Mouse (Mus musculus) left cerebral cortex, adult 2 months (tissue): Measurements from ENCODE around the gene Bahd1. TPM values are rescaled to one million over a fixed set of nuclear protein-coding genes. Genes with fewer than 3 reads are reported as not detected.
A peak's percentile ranks its signal among the peaks of the same experiment; 100 is the strongest.

ENCODE experiments used
- DNase-seq, 2 experiments: peaks; one replicate each; pipeline ENCODE4 v3.0.0; 2021 to 2022; ENCODE audit warnings: low spot score in 2 of 2, mixed read lengths in 1 of 2; ENCODE audit errors: extremely low spot score in 1 of 2
- H3K27ac ChIP-seq: fragments of 200-600 bp; 2 replicates; pipeline ENCODE4 v1.8.1; 2022
- H3K4me3 ChIP-seq: fragments of 200-600 bp; 2 replicates; pipeline ENCODE4 v1.8.1; 2022
- CTCF ChIP-seq: fragments of 200-600 bp; IDR thresholded peaks from 2 replicates; pipeline ENCODE4 v1.8.1; 2022; ENCODE audit warnings: antibody characterized with exemption, mild to moderate bottlenecking, moderate library complexity
- intact Hi-C: fragments of 180-260 bp; cut with DNase I; formaldehyde crosslinking; loops from one replicate; pipeline ENCODE4 v1.15.1; 2025
- total RNA-seq, 2 experiments: library from RNA; stranded (reverse); gene quantifications; 2 replicates each; pipeline ENCODE4 v1.2.3; 2021

Gene Bahd1
- total RNA-seq, 2 experiments from 2014 or later, result 52.2 to 58.1 TPM

DNA sequence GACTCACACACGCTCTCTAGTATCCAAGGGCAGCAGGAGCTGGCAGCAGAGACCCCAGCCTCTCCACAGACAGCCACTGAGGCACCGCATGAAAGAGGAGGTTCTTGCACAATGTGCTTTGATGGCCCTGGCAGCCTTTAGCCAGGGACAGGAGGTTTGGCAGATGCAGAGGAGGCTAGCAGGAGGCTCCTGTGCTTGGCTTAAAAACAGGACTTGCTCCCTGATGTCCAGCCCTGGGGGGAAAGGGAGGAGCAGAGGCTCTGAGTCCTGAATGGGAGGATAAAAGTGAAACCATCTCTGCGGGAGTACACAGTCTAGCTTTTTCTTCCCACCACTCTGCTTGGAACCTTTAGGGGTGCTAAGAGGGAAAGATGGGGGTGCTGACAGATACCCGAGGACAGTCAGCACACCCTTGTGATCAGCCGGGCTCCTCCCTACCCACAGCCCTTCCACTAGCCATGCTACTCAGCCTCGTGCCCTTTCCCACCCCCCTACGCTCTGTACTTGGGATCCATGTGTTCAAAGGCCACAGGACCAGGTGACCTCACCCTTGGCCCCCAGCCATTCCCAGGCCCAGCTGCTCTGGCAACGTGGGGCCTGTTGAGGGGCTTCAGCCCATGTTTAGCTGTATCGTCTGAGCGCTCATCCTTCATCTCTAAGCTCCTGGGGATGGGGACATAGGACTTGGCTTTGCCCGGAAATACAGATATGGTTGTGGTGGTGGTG lies 13.5 kb downstream of the Bahd1 start:
- no peak overlapping the region for H3K4me3 ChIP-seq
- H3K27ac ChIP-seq, result no peak overlapping the region
- intact Hi-C loops, result no loop called here
- DNase-seq, result no peak
- TF ChIP-seq CTCF, result no peak

DNA sequence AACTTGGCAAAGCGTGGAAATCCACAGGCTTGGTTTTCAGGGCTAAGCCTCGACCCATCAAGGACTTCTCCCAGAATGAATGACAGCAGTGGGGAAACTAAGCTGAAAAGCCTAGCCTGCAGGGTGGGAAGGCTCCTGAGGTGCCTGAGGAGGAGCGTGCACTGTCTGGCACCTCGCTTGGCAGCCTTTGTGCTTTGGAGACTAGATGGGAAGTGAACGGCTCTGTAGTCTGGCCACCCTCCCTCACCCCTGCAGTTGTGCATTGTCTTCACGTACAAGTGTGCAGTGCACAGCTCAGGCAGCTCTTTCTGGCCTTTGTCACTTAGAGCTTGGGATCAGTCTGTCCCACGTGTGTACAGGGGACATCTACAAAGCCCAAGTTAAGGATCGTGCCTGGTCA lies 14.5 kb downstream of the Bahd1 start:
- TF ChIP-seq CTCF, result no peak
- Histone ChIP-seq H3K4me3 (no peak overlapping the region), H3K27ac (no peak overlapping the region)
- no peak for DNase-seq
- intact Hi-C loops, result no loop called here

DNA sequence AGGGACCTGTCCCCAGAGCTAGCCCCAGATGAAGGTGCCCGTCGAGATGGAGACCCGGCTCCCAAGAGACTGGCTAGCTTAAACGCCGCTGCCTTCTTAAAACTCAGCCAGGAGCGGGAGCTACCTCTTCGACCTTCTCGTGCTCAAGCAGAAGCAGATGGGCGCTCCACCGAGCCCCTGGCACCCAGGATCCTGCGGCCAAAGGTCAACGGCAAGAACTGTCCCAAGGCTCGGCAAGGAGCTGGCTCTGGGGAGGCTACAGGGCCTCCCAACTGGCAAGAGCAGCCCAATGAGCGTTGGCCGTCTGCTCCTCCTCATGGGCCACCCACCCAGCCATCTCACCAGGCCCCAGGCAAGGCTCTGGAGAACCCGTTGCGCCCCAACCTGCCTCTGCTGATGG lies 16.3 kb downstream of the Bahd1 start:
- Histone ChIP-seq H3K4me3 (no peak overlapping the region), H3K27ac (no peak overlapping the region)
- intact Hi-C loops, result no loop called here
- no peak for DNase-seq
- TF ChIP-seq CTCF, result no peak

DNA sequence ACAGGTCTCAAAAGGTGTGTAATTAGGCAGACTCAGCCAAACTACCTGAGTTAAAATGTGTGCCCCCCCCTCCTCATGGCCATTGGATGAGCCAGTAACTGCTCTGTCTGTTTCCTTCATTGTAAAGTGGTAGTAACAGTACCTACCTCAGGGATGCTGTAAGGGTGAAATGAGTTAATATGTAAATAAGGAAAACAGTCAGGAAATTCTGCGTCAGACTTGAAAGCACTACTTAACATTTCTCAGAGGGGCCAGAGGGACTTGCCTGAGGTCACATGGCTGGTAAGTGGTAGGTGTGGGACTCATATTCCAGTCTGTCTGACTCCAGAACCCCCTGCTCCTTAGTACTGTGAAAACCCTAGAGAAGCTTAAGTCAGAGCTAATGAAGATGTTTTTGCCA lies 18.4 kb downstream of the Bahd1 start:
- H3K4me3 ChIP-seq, result no peak overlapping the region
- TF ChIP-seq CTCF, result no peak
- H3K27ac ChIP-seq, result no peak overlapping the region
- DNase-seq, result no peak
- intact Hi-C loops, result no loop called here

DNA sequence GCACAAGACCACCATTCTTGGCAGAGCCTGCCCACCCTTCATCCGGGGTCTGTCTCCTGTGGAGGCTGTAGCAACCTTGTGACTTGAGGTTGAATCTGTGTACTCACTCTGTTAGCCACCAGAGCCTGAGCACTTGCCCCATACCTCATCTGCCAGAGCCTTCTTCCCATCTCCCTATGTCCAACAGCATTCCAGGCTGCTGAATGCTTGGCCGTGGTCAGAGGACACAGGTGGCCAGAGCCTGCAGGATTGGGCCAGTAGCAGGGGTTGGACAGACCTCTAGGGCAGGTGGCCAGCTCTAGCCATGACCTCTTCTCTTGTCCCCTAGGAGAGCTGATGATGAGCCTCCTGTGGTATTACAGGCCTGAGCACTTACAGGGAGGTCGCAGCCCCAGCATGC lies 20.3 kb downstream of the Bahd1 start:
- Histone ChIP-seq H3K4me3 (no peak overlapping the region), H3K27ac (no peak overlapping the region)
- intact Hi-C loops, result no loop called here
- TF ChIP-seq CTCF, result no peak
- no peak for DNase-seq

DNA sequence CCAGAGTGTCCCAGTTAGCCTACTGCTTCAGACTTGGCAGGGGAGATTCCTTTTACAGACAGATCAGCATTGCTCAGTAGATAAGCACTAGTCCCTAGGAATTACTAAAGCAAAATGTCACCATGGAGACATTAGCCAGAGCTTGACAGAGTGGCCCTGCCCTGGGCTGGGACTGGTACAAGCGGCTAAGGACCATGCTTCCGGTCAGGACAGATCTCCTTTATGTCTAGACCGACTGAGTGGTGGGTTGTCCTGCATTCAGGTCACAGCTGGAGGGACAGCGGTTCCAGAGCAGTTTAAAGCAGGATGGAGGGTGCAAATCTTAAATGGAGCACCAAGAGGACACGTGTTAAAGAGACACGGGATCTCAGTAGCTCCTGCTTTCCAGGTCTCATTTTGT lies 25.8 kb downstream of the Bahd1 start:
- intact Hi-C loops, result no loop called here

DNA sequence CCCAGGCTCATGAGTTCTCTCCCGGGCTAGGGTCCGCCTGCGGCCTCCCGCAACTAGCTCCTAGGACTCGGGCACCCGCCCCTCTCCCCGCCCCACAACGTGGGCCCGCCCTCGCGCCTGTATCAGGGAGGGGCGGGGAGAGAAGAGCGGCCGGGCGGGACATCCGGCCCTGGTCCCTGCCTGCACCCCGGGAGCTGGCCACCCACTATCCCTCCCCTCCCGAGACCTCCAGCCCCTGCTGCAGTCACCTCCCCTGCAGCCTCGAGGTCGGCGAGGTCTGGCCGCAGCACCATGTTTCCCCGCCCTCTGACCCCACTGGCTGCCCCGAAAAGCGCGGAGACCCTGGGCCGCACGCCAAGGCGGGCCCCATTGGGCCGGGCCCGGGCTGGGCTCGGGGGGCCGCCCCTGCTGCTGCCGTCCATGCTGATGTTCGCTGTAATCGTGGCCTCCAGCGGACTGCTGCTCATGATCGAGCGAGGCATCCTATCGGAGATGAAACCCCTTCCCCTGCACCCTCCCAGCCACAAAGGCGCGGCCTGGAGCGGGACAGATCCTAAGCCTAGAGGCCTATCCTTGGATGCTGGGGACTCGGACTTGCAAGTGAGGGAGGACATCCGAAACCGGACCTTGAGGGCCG lies 26.3 kb downstream of the Bahd1 start, which contains the start of gene Chst14:
Gene Chst14, plus strand, starts transcription at position 136 of the 637 bp plus-strand sequence.
- intact Hi-C loops, result no loop called here
- no peak within 1 kb of the TSS for H3K27ac ChIP-seq
- H3K4me3 ChIP-seq, result peak within 1 kb of the TSS; percentile 60
- DNase-seq, result peak in 1 of 2 experiments; percentile 47
- TF ChIP-seq CTCF, result no peak

More for the DNA sequence above, 25.8 kb downstream of the Bahd1 start:
- Histone ChIP-seq H3K27ac (no peak overlapping the region), H3K4me3 (peak overlapping the region; percentile 60)
- TF ChIP-seq CTCF, result no peak
- DNase-seq, result no peak

DNA sequence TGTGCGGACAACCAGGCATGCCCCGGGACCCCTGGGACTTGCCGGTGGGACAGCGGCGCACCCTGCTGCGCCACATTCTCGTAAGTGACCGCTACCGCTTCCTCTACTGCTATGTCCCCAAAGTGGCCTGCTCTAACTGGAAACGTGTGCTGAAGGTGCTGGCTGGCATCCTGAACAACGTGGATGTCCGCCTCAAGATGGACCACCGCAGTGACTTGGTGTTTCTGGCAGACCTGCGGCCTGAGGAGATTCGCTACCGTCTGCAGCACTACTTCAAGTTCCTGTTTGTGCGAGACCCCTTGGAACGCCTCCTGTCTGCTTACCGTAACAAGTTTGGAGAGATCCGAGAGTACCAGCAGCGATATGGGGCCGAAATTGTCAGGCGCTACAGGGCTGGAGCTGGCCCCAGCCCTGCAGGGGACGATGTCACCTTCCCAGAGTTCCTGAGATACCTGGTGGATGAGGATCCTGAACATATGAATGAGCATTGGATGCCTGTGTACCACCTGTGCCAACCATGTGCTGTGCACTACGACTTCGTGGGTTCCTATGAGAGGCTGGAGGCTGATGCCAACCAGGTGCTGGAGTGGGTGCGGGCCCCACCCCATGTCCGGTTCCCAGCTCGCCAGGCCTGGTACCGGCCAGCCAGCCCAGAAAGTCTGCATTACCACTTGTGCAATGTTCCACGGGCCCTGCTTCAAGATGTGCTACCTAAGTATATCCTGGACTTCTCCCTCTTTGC lies 27.0 kb downstream of the Bahd1 start:
- peak overlapping the region; percentile 60 for H3K4me3 ChIP-seq
- no peak for TF ChIP-seq CTCF
- no peak for DNase-seq
- H3K27ac ChIP-seq, result no peak overlapping the region
- intact Hi-C loops, result no loop called here

DNA sequence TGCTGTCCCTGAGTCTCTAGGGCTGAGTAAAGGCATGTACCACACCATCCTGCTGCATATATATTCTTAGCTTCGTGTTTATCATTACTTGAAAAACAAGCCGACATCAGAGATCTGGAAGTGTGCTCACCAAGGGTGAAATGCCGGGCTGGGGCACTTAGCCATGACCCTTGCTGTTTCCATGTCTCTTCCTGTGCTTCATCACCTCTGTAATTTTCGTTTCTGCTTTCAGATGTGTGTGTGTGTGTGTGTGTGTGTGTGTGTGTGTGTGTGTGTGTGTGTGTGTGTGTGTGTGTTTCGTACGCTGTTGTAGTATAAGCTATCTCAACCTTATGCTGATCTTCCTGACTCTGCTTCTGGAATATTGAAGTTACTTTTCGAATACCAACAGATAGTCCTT lies 41.2 kb downstream of the Bahd1 start:
- DNase-seq, result no peak
- intact Hi-C loops, result no loop called here
- no peak for TF ChIP-seq CTCF
- no peak overlapping the region for H3K27ac ChIP-seq
- H3K4me3 ChIP-seq, result no peak overlapping the region

DNA sequence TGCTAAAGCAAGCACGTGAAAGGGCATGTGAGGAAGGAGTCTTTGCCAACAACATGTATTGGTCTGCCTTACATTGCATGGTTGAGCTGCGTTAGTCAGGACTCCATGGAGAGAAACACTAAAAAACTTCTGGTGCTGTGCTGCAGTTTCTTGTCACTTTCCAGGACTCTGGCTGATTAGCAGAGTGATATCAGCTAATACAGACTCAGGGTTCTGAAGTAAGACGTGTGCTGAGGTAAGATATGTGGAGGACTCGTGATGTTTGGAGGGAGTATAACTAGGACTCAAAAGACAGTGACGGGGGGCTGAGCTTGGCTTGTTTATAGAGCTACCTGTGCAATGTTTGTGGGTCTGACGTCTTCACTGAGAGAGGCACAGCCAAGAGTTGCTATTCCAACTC lies 43.1 kb downstream of the Bahd1 start:
- intact Hi-C loops, result no loop called here
- H3K4me3 ChIP-seq, result no peak overlapping the region
- TF ChIP-seq CTCF, result no peak
- no peak for DNase-seq
- no peak overlapping the region for H3K27ac ChIP-seq

DNA sequence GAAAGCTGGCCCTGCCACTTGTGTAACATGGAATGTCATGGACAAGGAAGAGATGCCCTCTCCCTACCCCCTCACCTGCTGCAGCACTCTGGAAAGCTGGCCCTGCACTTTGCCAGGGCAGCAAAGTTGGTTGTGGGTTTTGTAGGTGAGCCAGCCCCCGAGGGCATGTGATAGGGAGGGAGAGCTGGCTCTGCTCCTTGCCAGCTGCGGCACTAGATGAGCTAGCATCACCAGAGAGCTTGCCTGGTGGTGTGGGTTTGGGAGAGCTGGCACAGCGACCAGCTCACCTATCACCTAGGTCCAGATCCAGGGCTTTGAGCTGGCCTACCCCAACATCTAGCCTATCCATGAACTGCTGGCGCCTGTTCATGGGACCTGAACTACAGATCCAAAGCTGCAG lies 48.6 kb downstream of the Bahd1 start:
- no peak overlapping the region for H3K4me3 ChIP-seq
- no peak overlapping the region for H3K27ac ChIP-seq
- intact Hi-C loops, result no loop called here
- no peak for TF ChIP-seq CTCF
- no peak for DNase-seq

DNA sequence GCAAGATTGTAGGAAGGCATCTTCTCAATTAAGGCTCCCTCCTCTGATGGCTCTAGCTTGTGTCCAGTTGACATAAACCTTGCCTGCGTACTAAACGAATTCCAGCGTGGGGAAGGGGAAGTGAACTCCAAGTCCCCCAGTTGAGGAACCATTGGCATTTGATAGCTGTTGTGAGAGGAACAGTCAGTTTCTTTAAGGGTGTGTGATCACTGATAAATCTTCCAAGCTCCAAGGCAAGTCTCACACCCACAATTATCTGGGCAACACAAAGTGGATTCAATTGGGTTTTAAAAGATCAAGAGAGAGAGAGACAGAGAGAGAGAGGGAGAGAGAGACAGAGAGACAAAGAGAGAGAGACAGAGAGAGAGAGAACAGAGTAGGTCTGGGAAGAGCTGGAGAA lies 49.5 kb downstream of the Bahd1 start:
- Histone ChIP-seq H3K4me3 (no peak overlapping the region), H3K27ac (no peak overlapping the region)
- intact Hi-C loops, result no loop called here
- no peak for DNase-seq
- TF ChIP-seq CTCF, result no peak
